Mouse (Mus musculus) liver, adult 2 months (tissue): Measurements from ENCODE around the gene Otop2.

ENCODE experiments used
- CTCF ChIP-seq: fragments of 200-500 bp; IDR thresholded peaks from 2 replicates; pipeline ENCODE4 v1.5.1; 2011; ENCODE audit warnings: low read depth, low read length, control low read depth
- POLR2A ChIP-seq: fragments of 200-500 bp; IDR thresholded peaks from 2 replicates; pipeline ENCODE4 v1.6.1; 2011; ENCODE audit warnings: low read length, control low read depth; ENCODE audit not compliant: insufficient read depth; ENCODE audit errors: extremely low read depth

DNA sequence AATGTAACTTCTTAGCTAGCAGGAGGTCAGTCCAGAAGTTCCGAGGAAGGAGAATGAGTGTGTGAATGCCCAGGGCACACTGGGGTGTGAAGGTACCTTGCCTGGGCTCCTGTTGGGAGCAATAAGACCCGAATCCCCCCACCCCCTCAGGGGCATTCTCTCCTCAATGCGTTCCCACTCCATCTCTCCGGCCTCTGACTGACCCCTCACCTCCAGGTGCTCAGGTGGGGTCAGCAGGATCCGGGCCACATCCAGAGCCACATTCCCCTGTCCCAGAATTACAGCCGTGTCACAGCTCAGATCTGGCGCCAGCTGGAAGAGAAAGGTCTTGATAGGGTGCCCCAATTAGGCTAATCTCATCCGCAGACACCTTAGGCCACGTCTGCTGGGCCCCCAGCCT lies 35.9 kb upstream of the Otop2 start:
- TF ChIP-seq CTCF: no peak
- TF ChIP-seq POLR2A: no peak
